Comparison of ENCODE assay signal across 8 mouse cellular contexts in the genomic region with DNA sequence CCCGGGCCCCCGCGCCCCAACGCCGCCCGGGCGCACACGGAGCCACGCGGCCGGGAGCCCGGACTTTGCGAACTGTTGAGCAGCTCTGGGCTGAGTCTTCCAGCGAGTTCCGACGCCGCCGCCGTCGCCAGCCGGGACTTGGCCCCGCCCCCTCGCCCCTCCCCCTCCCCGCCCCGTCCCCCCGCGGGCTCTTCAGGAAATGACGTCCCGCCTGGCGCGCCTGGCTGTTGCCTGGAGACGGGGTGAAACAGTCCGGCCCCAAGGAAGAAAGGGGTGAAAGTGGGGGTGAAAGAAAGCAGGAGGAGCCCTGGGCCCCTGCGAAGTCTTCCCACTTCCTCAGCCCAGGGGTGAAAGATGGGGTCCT. TPM values are rescaled to one million over a fixed set of nuclear protein-coding genes. Genes with fewer than 3 reads are reported as not detected.
DNase-seq lines count a peak whose midpoint lies in the region; ATAC-seq and TF ChIP-seq lines count a peak whose summit lies in the region.

A gene (minus strand): TSS at position 77 of the 364 bp plus-strand sequence.

- H3K9ac ChIP-seq in ES-E14 (ENCODE audit: insufficient read depth, low read depth, low read length, poor library complexity, severe bottlenecking), result peak within 1 kb of the TSS; percentile 78
- H3K9ac ChIP-seq in hindbrain, embryonic 12.5 days, result peak within 1 kb of the TSS; percentile 74

- WGBS in hindbrain, embryonic 12.5 days, result under 1% methylated on average over 28 of the region's 34 CpGs

- DNase-seq in ES-E14 (ENCODE audit: low read depth, low spot score), result no peak
- DNase-seq in cerebellum, adult 8-10 months, result peak; percentile 20
- peak; percentile 42 to 50 for DNase-seq in frontal cortex, postnatal 14 days (ENCODE audit: low spot score in 2 of 2)
- peak; percentile 35 to 55 for DNase-seq in layer of hippocampus, postnatal 25 days (ENCODE audit: extremely low spot score in 1 of 2, low spot score in 1 of 2)
- DNase-seq in lung, postnatal 36 days, result peak; percentile 82
- DNase-seq in retina, embryonic 14.5 days (ENCODE audit: low spot score), result peak; percentile 80
- DNase-seq in thymus, postnatal 4 days, result peak; percentile 88

- no peaks in the 10 kb centered on the region for H3K9me3 ChIP-seq in ES-E14 (ENCODE audit: control insufficient read depth, insufficient read depth, low read depth, low read length)
- no peaks in the 10 kb centered on the region for H3K9me3 ChIP-seq in hindbrain, embryonic 12.5 days (replicated peaks)

- H3K4me3 ChIP-seq in ES-E14 (ENCODE audit: insufficient read depth in 1 of 2, low read depth in 1 of 2, low read length in 2 of 2, poor library complexity in 1 of 2, severe bottlenecking in 1 of 2), result peak within 1 kb of the TSS; percentile 80 to 88
- H3K4me3 ChIP-seq in hindbrain, embryonic 12.5 days, result peak within 1 kb of the TSS; percentile 72

- peaks cover 26% of the 10 kb centered on the region for H3K27me3 ChIP-seq in hindbrain, embryonic 12.5 days

- H3K27ac ChIP-seq in ES-E14 (ENCODE audit: insufficient read depth, low read depth, low read length, poor library complexity, severe bottlenecking), result no peak within 1 kb of the TSS
- H3K27ac ChIP-seq in hindbrain, embryonic 12.5 days, result no peak within 1 kb of the TSS; the same call in 1 of the 2 replicates

- H3K36me3 ChIP-seq in ES-E14 (ENCODE audit: control insufficient read depth, insufficient read depth, low read length, poor library complexity, severe bottlenecking), result peaks cover 5% of the 10 kb centered on the region; the same call in 1 of the 2 replicates
- no peaks in the 10 kb centered on the region for H3K36me3 ChIP-seq in hindbrain, embryonic 12.5 days

- H3K4me2 ChIP-seq in hindbrain, embryonic 12.5 days (replicated peaks), result peak within 1 kb of the TSS; percentile 95

- H3K4me1 ChIP-seq in ES-E14 (ENCODE audit: control insufficient read depth in 2 of 2, insufficient read depth in 2 of 2, low read length in 2 of 2, poor library complexity in 1 of 2), result peaks cover 2% of the 10 kb centered on the region in 2 experiments; a peak in 1 of 4 replicates
- peaks cover 36% of the 10 kb centered on the region for H3K4me1 ChIP-seq in hindbrain, embryonic 12.5 days

- in situ Hi-C loops in ES-E14 (cut with MboI; ENCODE audit: low sequenced_read_pairs in 2 of 2, unreplicated experiment in 2 of 2), result no loop called here

- ATAC-seq in hindbrain, embryonic 12.5 days (ENCODE audit: low FRiP score), result peak; percentile 81

TF ChIP-seq in ES-E14, 5 proteins besides CTCF, POLR2A, EP300 and RAD21:
- TF ChIP-seq ZNF384 (IDR thresholded peaks at IDR 0.05; ENCODE audit: low read depth, low read length) (no peak), MAFK (IDR thresholded peaks at IDR 0.05; ENCODE audit: insufficient read depth, low read depth, low read length) (no peak), CHD2 (IDR thresholded peaks at IDR 0.05; ENCODE audit: low read depth, low read length) (no peak), HCFC1 (IDR thresholded peaks at IDR 0.05; ENCODE audit: borderline replicate concordance, insufficient read depth, low read length) (no peak), ZC3H11A (IDR thresholded peaks at IDR 0.05; ENCODE audit: borderline replicate concordance, low read depth, low read length) (no peak)

RNA-seq across cellular contexts. Expression of the gene that starts here (rescaled TPM):
- 5.0 and 10.8 TPM in 2 replicates for total RNA-seq in ES-E14 (2012; rRNA removed)
- polyA plus RNA-seq in hindbrain, embryonic 12.5 days (2016; fragmentation: Nextera tagmentation; extraction: Ambion mirVana), result 10.6 and 10.8 TPM in 2 replicates
- total RNA-seq in layer of hippocampus, postnatal 25 days (2021), result 10 to 100 TPM; 17.7 to 27.3 TPM
